Mouse (Mus musculus) midbrain, embryonic 12.5 days (tissue): ENCODE results near the gene Frmd8. TPM values are rescaled to one million over a fixed set of nuclear protein-coding genes. Genes with fewer than 3 reads are reported as not detected.

Experiments
- ATAC-seq: fragments of 200-750 bp; cut with Nextera tagmentation; 2 replicates; pipeline ENCODE4 v1.8.0; 2017; ENCODE audit warnings: low read depth, moderate TSS enrichment, moderate library complexity; ENCODE audit not compliant: low FRiP score
- H3K27ac ChIP-seq: fragments of 300-500 bp; sonication (generic); replicated peaks from 2 replicates; pipeline ENCODE4 v1.5.1; 2016; ENCODE audit warnings: mild to moderate bottlenecking
- H3K27me3 ChIP-seq: fragments of 300-500 bp; sonication (generic); 2 replicates; pipeline ENCODE4 v1.6.1; 2016; ENCODE audit warnings: mild to moderate bottlenecking
- H3K36me3 ChIP-seq: fragments of 300-500 bp; sonication (generic); 2 replicates; pipeline ENCODE4 v1.6.1; 2016
- H3K4me1 ChIP-seq: fragments of 300-500 bp; sonication (generic); 2 replicates; pipeline ENCODE4 v1.6.1; 2016
- H3K4me2 ChIP-seq: fragments of 300-500 bp; sonication (generic); replicated peaks from 2 replicates; pipeline ENCODE4 v1.6.1; 2016; ENCODE audit warnings: mild to moderate bottlenecking, moderate library complexity
- H3K4me3 ChIP-seq: fragments of 300-500 bp; sonication (generic); 2 replicates; pipeline ENCODE4 v1.5.1; 2016; ENCODE audit warnings: mild to moderate bottlenecking
- H3K9ac ChIP-seq: fragments of 300-500 bp; sonication (generic); replicated peaks from 2 replicates; pipeline ENCODE4 v1.6.1; 2016; ENCODE audit warnings: mild to moderate bottlenecking, moderate library complexity
- H3K9me3 ChIP-seq: fragments of 300-500 bp; sonication (generic); 2 replicates; pipeline ENCODE4 v1.6.1; 2016; ENCODE audit warnings: mild to moderate bottlenecking
- WGBS: fragments of 180-500 bp; shearing (Covaris S2); methylation state at CpG from one replicate; pipeline ENCODE4 v1.1.7; 2016; 5-methylcytosine and 5-hydroxymethylcytosine counted together
- polyA plus RNA-seq: library from polyadenylated mRNA; unstranded; fragments of >200 nt; fragmentation: Nextera tagmentation; extraction: Ambion mirVana; gene quantifications from 2 replicates; pipeline ENCODE4 v1.2.1, GENCODE M21; 2016

Frmd8 gene
- polyA plus RNA-seq, 1 experiment from 2014 or later: 22.3 TPM

DNA sequence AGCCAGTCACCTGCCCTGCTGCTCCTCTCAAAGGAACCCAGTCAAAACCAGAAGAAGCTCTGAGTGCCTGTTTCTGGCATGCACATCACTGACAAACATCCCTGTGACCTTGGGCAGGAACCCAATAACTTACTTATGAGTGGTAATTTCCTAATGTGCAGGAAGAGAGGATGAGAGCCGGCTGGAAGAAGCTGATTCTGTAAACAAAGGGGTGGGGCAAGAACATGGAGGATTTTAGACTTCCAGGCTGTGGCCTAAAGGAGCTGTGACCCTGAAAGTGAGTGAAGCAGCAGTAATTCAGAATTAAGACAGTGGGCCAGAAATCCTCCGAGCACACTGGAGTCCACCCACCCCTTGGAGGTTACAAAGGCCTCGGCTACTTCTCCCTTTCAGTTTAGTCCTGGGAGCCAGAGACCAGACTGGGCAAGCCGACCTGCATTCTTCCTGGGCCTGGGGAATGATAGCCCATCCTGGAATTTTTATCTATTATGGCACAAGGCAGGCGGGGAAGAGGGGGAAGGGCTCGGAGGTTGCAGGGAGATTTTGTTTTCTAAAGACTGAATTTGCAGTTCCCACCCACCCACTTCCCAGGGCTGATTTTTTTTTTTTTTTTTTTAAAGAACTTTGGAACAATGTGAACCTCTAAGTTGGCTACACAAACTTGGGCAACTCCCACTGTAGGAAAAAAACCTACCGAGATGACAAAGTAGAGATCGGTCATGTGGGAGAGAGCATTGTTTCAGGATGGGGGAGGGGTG is 68.8 kb downstream of the Frmd8 start:
- peak overlapping the region; percentile 52 for H3K9ac ChIP-seq
- no peak for ATAC-seq
- peak overlapping the region; percentile 13; the same call in 1 of the 2 replicates for H3K4me2 ChIP-seq
- H3K4me3 ChIP-seq: no peak overlapping the region
- H3K36me3 ChIP-seq: no peaks in the 10 kb centered on the region
- H3K27me3 ChIP-seq: no peaks in the 10 kb centered on the region
- no peaks in the 10 kb centered on the region for H3K9me3 ChIP-seq
- H3K27ac ChIP-seq: peak overlapping the region; percentile 74
- 3% methylated on average over 8 of the region's 8 CpGs for WGBS
- peaks cover 63% of the 10 kb centered on the region for H3K4me1 ChIP-seq

DNA sequence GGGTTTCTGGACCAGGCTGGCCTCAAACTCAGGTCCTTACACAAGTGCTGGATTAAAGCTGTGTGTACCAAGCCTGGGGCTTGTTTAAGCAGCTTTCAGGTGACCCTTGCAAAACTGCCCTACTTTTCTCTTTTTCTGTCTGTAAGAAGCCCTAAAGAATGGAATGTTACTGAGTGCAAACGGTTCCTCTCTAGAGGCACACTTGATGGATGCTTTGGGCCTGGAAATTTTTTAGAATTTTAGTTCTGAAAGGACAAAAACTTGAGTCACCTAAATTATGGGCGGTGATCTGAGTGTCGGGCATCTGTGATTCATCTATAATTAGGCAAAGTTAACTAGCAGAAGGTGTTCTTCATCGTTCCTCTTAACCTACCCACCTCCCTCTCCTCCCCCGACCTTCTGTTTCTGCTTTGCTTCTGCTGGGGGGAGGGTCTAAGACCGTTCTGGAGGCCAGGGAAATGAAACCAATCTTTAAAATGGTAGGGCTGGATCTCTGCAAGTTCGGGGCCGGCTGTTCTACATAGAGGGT is 70.6 kb downstream of the Frmd8 start:
- H3K27ac ChIP-seq: peak overlapping the region; percentile 100
- 0 out of 2 replicates have a peak overlapping the region, but pooled peaks have one; percentile 81 for H3K4me3 ChIP-seq
- no peaks in the 10 kb centered on the region for H3K9me3 ChIP-seq
- peak overlapping the region; percentile 91 for H3K4me2 ChIP-seq
- ATAC-seq: no peak
- peak overlapping the region; percentile 63 for H3K9ac ChIP-seq
- H3K27me3 ChIP-seq: no peaks in the 10 kb centered on the region
- H3K4me1 ChIP-seq: peaks cover 45% of the 10 kb centered on the region
- WGBS: 37% methylated on average over 8 of the region's 8 CpGs
- no peaks in the 10 kb centered on the region for H3K36me3 ChIP-seq

GRCm38 (mm10) chr19:5803881-5804279 is 71.2 kb downstream of the Frmd8 start:
- WGBS: under 1% methylated on average over 16 of the region's 16 CpGs
- H3K27ac ChIP-seq: peak overlapping the region; percentile 100
- peaks cover 1% of the 10 kb centered on the region; the same call in 1 of the 2 replicates for H3K36me3 ChIP-seq
- ATAC-seq: peak; percentile 39; the same call in 1 of the 2 replicates
- H3K9me3 ChIP-seq: no peaks in the 10 kb centered on the region
- H3K4me3 ChIP-seq: peak overlapping the region; percentile 81
- H3K27me3 ChIP-seq: no peaks in the 10 kb centered on the region
- peaks cover 41% of the 10 kb centered on the region for H3K4me1 ChIP-seq
- peak overlapping the region; percentile 63 for H3K9ac ChIP-seq
- peak overlapping the region; percentile 91 for H3K4me2 ChIP-seq

DNA sequence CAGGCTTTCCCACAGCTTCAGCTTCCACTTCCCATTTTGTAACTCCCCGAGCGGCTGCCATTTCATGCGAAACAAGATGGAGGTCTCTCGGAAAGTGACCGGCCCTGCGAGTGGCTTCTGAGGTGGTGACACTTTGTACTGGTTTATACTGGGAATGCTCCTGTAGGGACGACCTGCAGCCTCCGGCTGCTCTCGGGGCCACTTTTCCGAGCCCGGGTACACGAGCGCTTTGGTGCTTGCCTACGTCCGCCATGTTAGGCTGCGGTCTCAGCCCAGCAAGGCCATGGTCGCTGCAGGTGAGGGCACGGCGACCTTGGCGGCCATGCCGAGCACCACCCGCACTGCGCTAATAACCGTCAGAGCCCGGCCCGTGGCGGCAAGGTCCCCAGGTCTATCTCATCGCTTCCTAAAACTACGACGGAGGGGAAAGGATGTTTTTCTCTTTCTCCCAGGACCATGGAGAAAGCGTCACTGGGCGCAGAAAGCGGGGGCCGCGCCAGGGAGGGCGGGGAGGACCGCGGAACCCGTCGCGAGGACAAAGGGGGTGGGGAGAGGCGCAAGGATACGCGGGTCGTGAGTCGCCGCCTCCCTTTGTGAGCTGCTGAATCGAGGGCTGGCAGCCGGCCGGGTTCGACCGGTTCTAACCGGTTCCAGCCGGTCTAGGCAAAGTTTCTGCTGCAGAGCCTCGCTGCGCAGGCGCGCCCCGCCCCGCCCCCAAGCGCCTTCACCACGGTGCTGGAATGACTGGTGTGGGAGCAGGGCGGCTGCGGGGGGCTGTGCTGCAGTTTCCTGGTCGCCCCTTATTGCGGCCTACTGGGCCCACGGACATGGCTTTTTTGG is 71.8 kb downstream of the Frmd8 start:
- Histone ChIP-seq H3K27me3 (no peaks in the 10 kb centered on the region), H3K4me3 (peak overlapping the region; percentile 81), H3K4me1 (peaks cover 37% of the 10 kb centered on the region), H3K4me2 (peak overlapping the region; percentile 91), H3K9me3 (no peaks in the 10 kb centered on the region), H3K27ac (peak overlapping the region; percentile 100), H3K36me3 (peaks cover 7% of the 10 kb centered on the region), H3K9ac (peak overlapping the region; percentile 78)
- under 1% methylated on average over 65 of the region's 67 CpGs for WGBS
- ATAC-seq: peak; percentile 99

DNA sequence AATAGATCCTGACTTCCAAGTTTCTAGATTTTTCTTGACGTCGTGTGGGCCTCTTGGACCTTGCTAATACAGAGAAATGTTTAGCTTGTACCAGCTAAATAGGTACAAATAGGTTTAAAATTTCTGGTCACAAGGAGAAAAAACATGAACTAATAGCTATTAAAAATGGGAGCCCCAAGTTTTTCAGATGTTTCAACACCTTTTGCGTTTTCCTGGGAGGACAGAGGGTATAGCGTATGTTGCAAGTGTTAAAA is 72.4 kb downstream of the Frmd8 start:
- Histone ChIP-seq H3K27ac (peak overlapping the region; percentile 100), H3K4me1 (peaks cover 37% of the 10 kb centered on the region), H3K9ac (peak overlapping the region; percentile 78), H3K36me3 (peaks cover 11% of the 10 kb centered on the region), H3K4me3 (peak overlapping the region; percentile 81), H3K4me2 (peak overlapping the region; percentile 91), H3K9me3 (no peaks in the 10 kb centered on the region), H3K27me3 (no peaks in the 10 kb centered on the region)
- WGBS: 0% methylated on average over 4 of the region's 4 CpGs
- ATAC-seq: no peak

GRCm38 (mm10) chr19:5802011-5802786 is 72.9 kb downstream of the Frmd8 start:
- no peak for ATAC-seq
- H3K27ac ChIP-seq: peak overlapping the region; percentile 100

GRCm38 (mm10) chr19:5801432-5801964 is 73.6 kb downstream of the Frmd8 start:
- WGBS: 14% methylated on average over 3 of the region's 3 CpGs
- peak overlapping the region; percentile 100 for H3K27ac ChIP-seq
- H3K4me1 ChIP-seq: peaks cover 43% of the 10 kb centered on the region
- peak overlapping the region; percentile 99 for H3K9ac ChIP-seq
- H3K4me2 ChIP-seq: peak overlapping the region; percentile 91
- H3K9me3 ChIP-seq: no peaks in the 10 kb centered on the region
- no peaks in the 10 kb centered on the region for H3K27me3 ChIP-seq
- peaks cover 23% of the 10 kb centered on the region for H3K36me3 ChIP-seq
- peak overlapping the region; percentile 81 for H3K4me3 ChIP-seq
- ATAC-seq: no peak

More at GRCm38 (mm10) chr19:5802011-5802786, 72.9 kb downstream of the Frmd8 start:
- Histone ChIP-seq H3K36me3 (peaks cover 16% of the 10 kb centered on the region), H3K9me3 (no peaks in the 10 kb centered on the region), H3K9ac (peak overlapping the region; percentile 99), H3K27me3 (no peaks in the 10 kb centered on the region), H3K4me1 (peaks cover 42% of the 10 kb centered on the region), H3K4me3 (peak overlapping the region; percentile 81), H3K4me2 (peak overlapping the region; percentile 91)
- under 1% methylated on average over 25 of the region's 25 CpGs for WGBS

- peak overlapping the region; percentile 99 for H3K9ac ChIP-seq
- H3K27me3 ChIP-seq: no peaks in the 10 kb centered on the region
- peaks cover 30% of the 10 kb centered on the region for H3K36me3 ChIP-seq
- no peak for ATAC-seq
- peaks cover 43% of the 10 kb centered on the region for H3K4me1 ChIP-seq
- under 1% methylated on average over 19 of the region's 19 CpGs for WGBS
- no peaks in the 10 kb centered on the region for H3K9me3 ChIP-seq
- H3K27ac ChIP-seq: peak overlapping the region; percentile 100
- peak overlapping the region; percentile 91 for H3K4me2 ChIP-seq
- H3K4me3 ChIP-seq: peak overlapping the region; percentile 81
These were observed 74.2 kb downstream of the Frmd8 start for GRCm38 (mm10) chr19:5800632-5801431.

DNA sequence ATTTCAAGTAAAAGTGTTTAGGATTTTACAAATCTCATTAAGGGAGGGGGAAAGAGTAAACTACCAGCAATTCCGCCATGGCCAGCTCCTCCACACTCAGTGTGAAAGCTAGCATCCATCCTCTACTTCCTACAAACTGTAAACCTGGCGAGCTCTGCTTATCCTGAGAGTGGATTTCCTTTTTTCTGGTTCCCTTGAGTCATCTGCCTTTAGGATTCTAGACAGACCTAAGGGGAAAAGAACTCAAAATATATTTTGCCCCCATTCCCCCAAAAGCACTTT is 74.8 kb downstream of the Frmd8 start:
- Histone ChIP-seq H3K36me3 (peaks cover 35% of the 10 kb centered on the region), H3K27ac (peak overlapping the region; percentile 100), H3K4me2 (peak overlapping the region; percentile 91), H3K4me1 (peaks cover 42% of the 10 kb centered on the region), H3K27me3 (no peaks in the 10 kb centered on the region), H3K4me3 (peak overlapping the region; percentile 81), H3K9me3 (no peaks in the 10 kb centered on the region), H3K9ac (peak overlapping the region; percentile 99)
- no peak for ATAC-seq
- WGBS: 0% methylated on average over 2 of the region's 2 CpGs
